Mouse (Mus musculus) ES-Bruce4 (cell line): ENCODE data around the gene Dnmt3a.

Experiments
- CTCF ChIP-seq: IDR thresholded peaks from one replicate; pipeline ENCODE4 v1.8.1; 2011; ENCODE audit warnings: low read depth, low read length
- POLR2A ChIP-seq: IDR thresholded peaks from one replicate; pipeline ENCODE4 v1.8.1; 2011; ENCODE audit warnings: low read length; ENCODE audit not compliant: insufficient read depth

DNA sequence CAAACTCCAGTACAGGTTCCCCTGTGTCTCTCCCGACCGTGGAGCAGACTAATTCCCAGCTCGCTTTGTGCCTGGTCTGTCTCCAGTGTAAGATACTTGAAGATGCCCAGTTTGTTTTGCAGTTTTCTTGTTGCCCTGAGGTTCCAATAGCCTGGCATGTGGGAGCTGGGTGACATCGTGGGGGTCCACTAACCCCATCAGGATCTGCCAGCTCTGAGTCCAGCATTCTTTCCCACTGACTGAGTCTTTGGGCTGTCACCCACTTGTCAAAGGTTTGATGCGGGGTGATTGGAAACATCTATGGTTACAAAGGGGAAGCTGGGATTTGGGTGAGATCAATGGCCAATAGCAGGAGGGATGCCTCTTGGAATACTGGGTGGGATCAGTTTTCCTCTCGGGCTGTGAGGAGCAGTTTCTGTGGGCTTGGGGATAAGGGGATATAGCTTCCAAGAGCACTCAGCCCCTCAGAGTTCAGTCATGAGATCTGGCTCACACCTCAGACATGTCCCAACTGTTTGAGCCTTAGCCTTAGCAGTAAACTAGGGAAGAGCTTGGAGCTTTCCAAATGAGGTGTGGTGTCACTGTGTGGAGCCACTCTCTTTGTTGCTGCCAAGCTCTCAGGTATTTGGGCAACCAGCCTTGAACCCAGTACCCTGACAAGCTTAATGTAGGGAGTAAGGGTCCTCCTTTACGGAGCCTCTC lies 27.4 kb downstream of the Dnmt3a start:
- TF ChIP-seq POLR2A (no peak), CTCF (no peak)
